Mouse (Mus musculus) liver, adult (tissue): ENCODE measurements around the gene Lrrc49.

Source experiments
- GATA4 ChIP-seq: IDR thresholded peaks from 2 replicates; pipeline ENCODE4 v1.6.1; 2014; ENCODE audit warnings: mild to moderate bottlenecking, low read length; ENCODE audit not compliant: insufficient replicate concordance

Gene Lrrc49

DNA sequence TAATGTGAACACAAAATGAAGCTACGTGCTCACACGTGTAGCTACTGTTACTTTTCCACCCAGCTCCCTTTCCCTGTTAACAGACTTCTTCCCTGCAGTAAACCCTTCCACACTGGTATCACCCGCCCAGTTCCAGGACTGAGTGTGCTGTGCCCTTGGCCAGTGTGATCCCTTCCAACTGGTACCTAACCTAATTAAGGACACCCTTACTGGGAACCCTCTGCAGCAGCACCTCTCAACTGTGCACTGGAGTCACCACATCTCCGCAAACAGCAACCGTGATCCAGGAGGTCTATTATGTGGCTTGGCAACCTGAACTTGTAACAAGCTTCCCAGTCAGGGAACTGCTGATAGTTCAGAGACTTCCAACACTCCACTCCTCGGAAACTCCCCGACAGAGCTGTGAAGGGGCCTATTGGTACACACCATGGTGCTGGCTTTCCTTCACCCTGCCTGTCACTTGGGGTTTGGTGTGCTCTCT lies 61.6 kb downstream of the Lrrc49 start:
- TF ChIP-seq GATA4: no peak

DNA sequence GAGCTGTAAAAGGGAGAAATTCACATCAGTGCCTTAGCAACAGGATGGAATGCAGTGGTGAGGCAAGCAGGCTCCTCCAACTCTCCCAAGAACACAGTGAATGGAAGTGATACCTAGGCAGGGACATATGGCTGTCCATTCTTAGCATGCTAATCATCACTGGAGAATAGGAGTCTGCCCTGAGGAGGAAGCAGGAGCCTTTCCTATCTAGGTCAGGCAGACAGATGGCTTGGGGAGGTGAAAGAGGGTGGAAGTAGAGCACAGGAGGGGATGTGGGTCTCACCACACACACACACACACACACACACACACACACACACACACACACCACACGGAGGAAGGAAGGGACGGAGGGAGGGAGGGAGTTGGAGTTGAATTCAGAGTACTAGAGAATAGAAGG lies 62.1 kb downstream of the Lrrc49 start:
- TF ChIP-seq GATA4: no peak

DNA sequence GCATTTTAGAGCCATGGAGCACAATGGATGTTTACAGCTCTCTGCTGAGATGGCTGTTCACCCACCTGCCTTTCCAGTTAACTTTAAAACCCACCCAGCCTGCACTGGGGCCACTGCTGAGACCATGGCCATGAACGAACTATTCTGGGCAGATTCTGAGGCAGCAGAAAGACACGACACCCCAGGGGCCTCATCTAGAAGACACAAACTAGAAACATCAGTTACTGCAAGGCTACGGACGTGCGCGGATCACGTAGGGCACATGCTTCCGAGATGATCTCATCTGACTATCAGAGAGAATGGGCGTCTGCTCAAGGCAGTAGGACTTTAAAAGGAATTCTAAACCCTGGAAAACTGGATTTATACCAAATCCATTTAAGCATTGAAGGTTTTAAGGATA lies 71.0 kb downstream of the Lrrc49 start:
- TF ChIP-seq GATA4: no peak

DNA sequence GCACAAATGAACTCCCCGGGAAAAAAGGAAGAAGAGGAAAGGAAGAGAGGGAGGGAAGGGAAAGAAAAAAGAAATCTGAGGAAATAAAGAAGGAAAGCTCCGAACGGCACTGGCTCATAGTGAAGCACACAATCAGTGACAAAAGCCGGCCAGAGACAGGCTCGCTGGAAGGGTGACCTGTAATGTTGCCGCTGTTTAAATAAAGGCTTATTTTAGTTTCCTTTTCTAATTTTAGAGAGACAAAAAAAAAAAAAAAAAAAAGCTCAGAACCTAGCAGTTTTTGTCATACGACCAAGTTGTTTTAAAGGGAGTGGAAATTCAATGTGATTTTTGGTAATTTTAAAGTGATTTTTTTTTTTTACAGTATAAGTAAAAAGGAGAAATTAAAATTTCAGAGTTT lies 71.6 kb downstream of the Lrrc49 start:
- TF ChIP-seq GATA4: no peak

DNA sequence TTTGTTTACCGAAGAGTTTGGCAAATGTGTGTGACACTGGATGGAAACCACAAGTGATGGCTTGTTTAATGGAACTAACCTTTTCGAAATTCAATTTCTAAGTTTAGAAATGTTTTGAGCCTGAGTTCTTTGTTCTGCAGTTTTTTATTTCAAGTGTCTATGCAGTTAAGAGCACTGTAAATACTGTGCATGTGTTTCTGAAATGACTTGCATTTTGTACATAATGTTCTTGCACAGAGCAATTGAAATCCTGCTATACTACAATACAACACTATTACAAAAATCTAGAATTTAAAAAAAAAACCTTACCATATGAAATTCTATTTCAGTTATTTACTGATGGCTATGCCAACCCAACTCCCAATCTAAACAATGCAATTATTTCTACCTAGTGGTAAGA lies 75.7 kb downstream of the Lrrc49 start:
- TF ChIP-seq GATA4: no peak

DNA sequence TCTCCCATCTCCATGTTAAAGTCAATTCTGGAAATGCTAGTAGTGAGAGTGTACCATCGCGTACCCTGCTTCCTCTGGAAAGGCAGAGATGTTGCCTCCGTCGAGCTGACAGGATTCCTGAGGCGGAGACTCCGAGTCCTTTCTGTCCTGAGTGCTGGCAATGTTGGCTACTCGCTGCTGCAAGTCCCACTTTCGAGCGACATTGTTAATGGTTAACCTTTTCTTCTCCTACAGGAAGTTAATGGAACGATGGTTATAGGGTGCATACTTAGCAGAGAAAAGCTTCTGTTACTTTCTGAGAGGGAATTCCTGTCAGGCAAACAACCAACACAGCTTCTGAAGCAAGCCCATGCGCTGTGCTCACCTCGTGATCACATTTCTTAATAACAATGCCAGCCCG lies 77.8 kb downstream of the Lrrc49 start:
- TF ChIP-seq GATA4: no peak

DNA sequence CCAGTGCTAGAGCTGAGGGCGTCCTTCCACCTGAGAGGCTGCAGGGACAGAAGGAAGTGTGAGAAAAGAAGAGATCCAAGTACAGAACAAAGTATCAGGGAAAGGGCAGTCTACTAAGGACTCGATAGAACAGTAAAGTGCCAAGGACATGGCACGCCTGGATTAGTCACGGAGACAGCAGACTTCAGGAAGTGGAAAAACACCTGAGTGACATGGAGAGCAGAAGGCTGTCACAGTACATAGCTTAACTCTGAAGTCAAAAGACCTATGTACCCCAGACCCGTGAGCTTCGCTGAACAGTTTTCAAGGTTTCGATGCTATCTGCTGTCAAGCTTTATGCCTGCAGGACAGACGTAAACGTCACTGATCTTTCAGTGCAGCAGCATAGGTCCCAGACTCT lies 79.1 kb downstream of the Lrrc49 start:
- TF ChIP-seq GATA4: no peak

DNA sequence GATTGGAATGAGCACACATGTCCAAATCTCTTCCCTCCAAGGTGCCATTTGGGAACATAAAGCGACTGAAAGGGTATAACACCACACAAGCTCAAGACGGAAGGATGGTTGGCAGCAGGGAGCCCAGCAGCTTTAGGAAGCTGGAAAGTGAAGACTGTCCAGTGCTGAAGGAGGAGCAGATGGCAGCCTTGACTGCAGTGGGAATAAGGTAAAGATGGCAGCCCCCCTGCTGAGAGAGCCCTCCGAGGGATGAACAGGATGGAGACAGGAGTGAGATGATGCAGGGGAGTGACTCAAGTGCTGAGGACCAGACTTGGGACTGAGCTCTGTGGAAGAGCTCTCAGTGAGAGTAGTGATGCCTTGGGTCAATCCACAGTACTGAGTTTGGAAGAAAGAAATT lies 79.9 kb downstream of the Lrrc49 start:
- TF ChIP-seq GATA4: no peak

DNA sequence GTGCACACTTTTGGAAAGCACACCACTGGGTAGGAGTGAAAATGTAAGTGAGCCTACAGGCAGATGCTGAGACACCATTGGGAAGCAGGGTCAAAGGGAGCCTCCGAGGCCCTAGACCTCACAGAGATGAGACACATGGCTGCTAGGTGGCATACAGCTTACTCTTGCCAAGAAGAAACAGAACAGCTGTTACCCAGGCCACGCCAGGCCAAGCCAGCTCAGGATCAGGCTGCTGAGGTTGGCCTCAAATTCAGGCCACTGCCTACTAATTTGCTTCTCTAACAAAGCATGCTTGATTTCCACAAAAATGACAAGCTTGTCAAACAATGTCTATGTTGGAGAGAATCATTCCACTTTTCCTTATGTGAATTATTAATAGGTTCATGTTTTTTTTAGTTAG lies 83.0 kb downstream of the Lrrc49 start:
- no peak for TF ChIP-seq GATA4

DNA sequence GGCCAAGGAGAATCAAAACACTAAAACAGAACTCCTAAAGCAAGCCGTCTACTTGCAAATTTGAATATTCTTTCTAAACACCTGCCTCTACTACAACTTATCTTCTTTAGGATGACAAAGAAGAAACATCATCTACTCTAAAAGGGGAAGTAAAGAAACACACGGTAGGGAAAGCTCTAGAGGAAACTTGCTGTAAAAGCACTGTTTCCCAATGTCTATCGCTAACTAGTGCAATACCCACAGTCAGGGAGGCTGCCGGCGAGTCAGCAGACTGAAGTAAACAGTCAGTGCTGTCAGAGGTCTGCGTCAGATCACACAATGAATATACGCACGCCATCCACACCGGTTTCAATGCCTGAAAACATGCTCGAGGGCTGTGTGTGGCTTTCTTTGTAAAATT lies 86.0 kb downstream of the Lrrc49 start:
- no peak for TF ChIP-seq GATA4

DNA sequence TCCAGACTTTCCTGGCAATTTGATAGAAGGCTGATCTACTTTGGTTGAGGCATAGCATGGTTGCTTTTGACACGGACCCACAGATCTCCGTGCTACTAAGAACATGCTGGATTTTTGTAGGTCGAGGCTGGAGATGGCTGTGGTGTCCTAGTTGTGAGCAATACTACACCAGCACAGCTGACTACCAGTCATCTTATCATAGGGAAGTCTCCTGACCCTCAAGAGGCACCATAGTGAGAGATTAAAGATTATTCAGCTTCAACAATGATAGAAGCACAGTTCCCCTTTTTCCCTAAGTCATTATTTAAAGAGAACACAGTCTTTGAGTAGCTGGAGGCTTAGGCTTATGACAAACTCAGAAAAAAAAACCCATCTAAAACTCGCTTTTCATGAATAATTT lies 87.7 kb downstream of the Lrrc49 start:
- TF ChIP-seq GATA4: no peak

DNA sequence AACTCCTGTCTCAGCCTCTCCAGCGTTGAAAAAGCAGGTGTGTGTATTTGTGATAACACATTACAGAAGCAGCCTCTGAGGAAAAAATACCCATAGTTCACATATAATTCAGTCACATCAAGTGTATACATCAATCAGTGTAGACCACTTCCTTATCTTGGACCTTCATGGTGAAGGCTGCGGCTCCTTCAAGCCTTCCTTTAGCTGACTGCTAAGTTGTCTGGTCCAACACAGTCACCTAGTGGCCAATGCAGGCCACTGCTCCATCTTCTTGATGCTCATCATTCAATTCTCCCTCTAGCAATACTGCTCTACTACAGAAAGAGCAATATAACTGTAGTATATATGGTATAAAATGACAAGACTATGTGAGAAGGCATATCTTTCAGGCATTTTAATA lies 88.5 kb downstream of the Lrrc49 start:
- no peak for TF ChIP-seq GATA4

DNA sequence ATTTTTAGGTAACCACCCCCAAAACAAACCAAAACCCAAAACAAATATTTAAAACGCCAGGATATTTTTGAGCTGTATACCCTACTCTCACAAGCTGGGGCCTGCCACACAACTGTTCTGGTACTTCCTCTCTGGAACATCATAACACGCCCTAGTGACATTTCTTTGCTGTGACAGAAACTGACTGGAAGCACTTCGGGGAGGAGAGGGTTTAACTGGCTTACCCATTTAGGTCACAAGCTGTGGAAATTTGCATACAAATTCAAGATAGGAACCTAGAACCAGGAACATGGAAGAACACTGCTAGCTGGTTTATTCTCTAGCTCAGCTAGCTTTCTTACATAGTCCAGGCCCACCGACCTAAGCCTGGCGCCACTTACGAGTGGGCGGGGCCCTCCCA lies 92.6 kb downstream of the Lrrc49 start:
- no peak for TF ChIP-seq GATA4

DNA sequence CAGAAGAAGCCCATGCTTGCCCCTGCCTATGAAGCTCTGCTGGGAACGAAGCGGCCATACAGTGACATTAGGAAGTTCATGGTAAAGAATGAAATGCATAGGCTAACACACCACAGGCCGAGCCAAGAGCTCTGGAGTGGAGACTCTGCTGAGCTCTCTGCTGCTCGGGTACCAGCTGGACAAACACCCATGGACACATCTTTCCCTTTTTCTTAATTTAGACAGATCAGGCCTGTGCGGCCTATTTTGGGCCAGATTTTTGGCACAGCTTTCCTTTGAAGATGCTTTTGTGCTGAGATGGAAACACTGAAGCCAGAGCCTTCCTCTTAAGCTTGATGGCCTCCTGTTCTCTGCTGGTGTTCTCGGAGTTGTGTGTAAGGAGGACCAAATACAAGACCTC lies 95.0 kb downstream of the Lrrc49 start:
- TF ChIP-seq GATA4: no peak

DNA sequence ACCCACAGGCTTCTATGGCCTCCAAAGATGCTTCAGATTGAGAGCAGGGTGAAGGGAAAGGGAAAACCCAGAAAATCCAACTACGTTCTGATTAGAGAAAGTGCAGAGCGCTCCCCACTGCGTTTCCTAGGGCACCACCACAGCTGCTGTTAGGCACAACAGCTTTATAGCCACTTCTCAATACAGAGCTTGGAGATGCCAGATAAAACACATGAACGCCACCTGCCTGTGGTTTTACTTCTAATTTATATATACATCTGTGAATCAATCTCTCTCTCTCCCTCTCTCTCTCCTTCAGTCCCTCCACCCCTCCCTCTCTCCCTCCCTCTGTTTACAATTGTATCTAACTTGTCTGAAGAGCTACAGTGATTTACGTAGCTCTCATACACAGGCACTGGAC lies 95.6 kb downstream of the Lrrc49 start:
- no peak for TF ChIP-seq GATA4

DNA sequence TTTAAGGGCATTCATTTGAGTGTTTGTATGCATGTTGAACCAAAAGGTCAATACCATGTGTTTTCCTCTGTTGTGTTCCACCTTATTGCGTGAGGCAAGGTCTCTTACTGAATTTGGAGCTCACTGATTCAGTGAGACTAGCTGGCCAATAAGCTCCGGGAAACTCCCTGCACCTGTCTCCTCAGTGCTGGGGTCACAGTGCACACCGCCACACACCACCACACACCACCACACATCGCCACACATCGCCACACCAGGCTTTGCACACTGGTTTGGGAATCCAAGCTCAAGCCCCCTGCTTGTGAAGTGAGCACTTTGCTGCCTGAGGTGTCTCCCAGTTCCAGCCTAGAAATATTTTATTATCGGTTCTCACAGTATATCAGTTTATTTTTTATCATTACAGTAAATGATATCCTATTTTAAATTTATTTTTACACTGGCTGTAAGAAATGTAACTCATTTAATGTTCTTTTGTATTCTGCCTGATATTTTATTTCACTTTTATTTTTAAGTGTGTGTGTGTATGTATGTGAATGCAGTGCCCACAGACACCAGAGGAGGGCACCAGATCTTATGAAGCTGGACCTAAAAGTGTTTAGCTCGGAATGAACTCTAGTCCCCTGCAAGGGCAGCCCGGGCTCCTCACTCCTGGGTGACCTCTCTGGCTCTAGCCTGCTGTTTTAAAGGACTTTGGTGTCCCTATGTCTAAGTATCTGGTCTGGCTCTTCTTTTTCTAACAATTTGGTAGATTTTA lies 96.9 kb downstream of the Lrrc49 start:
- TF ChIP-seq GATA4: no peak

DNA sequence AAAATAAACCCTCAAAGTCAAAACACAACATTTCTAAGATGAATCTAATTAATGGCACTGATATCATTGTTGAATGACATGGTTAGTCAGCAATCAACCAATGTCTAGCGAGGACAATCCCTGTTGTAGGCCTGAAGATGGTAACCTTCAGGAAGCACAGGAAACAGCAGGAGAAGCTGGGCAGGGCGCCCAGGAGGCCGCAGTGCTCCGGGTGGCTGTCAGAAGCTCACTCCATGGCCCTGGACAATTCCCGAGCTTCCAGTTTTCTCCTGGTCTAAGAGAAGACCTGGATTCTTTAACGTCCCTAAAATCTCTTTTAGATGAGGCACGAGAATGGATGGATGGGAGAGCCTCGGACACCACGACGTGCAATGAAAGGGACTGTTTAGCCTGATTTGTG lies 99.0 kb downstream of the Lrrc49 start:
- no peak for TF ChIP-seq GATA4
